Mouse (Mus musculus) Patski (cell line): Measurements from ENCODE around the gene Vav1. TPM values are rescaled to one million over a fixed set of nuclear protein-coding genes. Genes with fewer than 3 reads are reported as not detected.
"Not testable (repeated sequence)": the region's sequence is repeated elsewhere in the genome, so short reads cannot be mapped to it uniquely, and the experiment has no call there.

Experiments
- ATAC-seq: fragments of 100-300 bp; one replicate; pipeline ENCODE4 v1.8.0; 2021
- CTCF ChIA-PET: fragments of 350-600 bp; sonication (Branson Sonifier 250); formaldehyde crosslinking; loops from one replicate; lab custom pipeline; 2022; ENCODE audit warnings: inconsistent platforms; lab: Charles Lee
- POLR2A ChIA-PET: fragments of 350-600 bp; sonication (Branson Sonifier 250); formaldehyde crosslinking; loops from one replicate; lab custom pipeline; 2022; ENCODE audit warnings: antibody characterized with exemption, inconsistent platforms; lab: Charles Lee
- DNase-seq: peaks from one replicate; pipeline ENCODE4 v3.0.0-alpha.2; 2011; ENCODE audit warnings: low read depth, low spot score
- H3K27me3 ChIP-seq: fragments of 371-371 bp; one replicate; pipeline ENCODE4 v1.5.1; 2021
- CTCF ChIP-seq: fragments of 100-300 bp; IDR thresholded peaks from one replicate; pipeline ENCODE4 v1.5.1; 2021
- in situ Hi-C: fragments of 300-500 bp; cut with MboI; formaldehyde crosslinking; loops from 3 replicates; pipeline ENCODE4 v1.11.1; 2018; ENCODE audit warnings: low pct_unique_long_range_greater_than_20kb, mixed read lengths
- polyA plus RNA-seq: library from polyadenylated mRNA; unstranded; gene quantifications from one replicate; pipeline ENCODE4 v1.2.3, GENCODE M21; 2021

Vav1 gene
- polyA plus RNA-seq, 1 experiment from 2014 or later = not detected

DNA sequence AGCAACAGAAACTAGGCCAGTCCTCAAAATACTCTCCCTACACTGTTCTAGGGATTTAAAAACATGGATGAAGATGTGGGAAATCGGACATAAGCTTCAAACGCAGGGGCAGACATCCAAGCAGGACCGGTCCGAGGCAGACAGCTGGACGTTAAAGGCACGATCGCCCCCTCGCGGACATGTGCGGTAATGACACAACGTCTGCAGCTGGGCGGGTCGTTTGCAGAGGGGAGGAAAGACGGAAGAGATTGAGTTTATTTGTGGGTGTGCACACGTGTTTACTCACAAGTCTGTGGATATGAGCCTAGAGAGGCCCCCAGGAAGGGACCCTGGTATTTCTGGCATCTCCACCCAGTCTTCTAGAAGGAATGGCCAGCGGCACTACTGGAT lies 55.9 kb downstream of the Vav1 start:
- CTCF ChIA-PET = interaction anchor here (0.6 to 2.2 kb wide), 25 partner anchors 10 to 285 kb away, joined by 3 to 18 read pairs (median 3); partner anchors contain the start of gene Gpr108
- TF ChIP-seq CTCF = peak; percentile 93
- peaks cover 15% of the 10 kb centered on the region for H3K27me3 ChIP-seq
- in situ Hi-C loops = loop anchor here (5.0 to 10.0 kb wide), 4 partner anchors 47 to 340 kb away; partner anchors contain the start of genes Alkbh7 and Clpp
- ATAC-seq (no peak), DNase-seq (no peak)
- POLR2A ChIA-PET = no interaction called here

DNA sequence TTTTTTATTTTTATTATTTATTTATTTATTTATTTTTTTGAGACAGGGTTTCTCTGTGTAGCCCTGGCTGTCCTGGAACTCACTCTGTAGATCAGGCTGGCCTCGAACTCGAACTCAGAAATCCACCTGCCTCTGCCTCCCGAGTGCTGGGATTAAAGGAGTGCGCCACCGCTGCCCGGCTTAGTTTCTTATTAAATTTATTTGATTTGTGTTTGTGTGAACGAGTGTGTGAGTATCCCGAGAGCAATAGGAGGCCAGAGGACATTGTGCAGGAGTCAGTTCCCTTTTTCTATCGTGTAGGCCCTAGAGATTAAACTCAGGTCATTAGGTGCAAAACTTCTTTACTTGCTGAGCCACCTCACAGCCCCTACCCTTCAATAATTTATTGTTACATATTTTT lies 56.3 kb downstream of the Vav1 start:
- peaks cover 15% of the 10 kb centered on the region for H3K27me3 ChIP-seq
- DNase-seq, ATAC-seq, POLR2A ChIA-PET: not testable (repeated sequence)
- CTCF ChIA-PET = interaction anchor here (0.9 to 2.2 kb wide), 16 partner anchors 19 to 285 kb away, joined by 3 to 18 read pairs (median 4); partner anchors contain the start of gene Gpr108
- in situ Hi-C loops = loop anchor here (10.0 kb wide), 2 partner anchors 240 to 340 kb away; partner anchors contain the start of genes Alkbh7 and Clpp

DNA sequence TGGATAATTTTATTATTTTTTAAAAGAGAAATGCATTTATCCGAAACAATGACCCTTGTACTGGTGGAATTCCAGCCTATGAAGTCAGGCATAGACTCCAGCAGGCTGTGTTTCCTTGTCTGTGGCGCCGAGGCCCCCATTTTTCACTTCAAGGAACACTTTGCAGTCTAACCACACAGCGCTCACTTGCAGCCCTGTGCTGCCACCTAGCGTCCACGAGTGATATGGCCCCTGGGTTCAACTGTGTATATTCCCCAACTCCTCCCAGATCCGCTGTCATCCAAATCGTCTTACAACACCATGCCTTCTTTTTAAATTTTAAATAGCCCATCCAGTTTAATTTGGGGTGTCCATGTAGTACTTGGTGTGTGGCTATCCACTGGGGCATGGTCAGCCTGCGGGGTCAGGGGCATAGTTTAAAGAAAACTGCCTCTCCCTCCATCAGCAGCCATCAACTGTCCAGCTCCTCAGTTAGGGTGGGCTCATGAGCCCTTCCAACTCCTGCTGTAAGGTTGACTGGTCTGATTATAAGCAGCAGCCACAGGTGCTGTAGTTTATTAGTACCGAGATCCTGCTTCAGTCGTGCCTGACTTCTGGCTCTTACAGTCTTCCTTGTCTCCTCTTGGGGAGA lies 56.9 kb downstream of the Vav1 start:
- peak; percentile 34 for DNase-seq
- POLR2A ChIA-PET = interaction anchor here (0.9 kb wide), 1 partner anchor 28 kb away, joined by 3 read pairs; no protein-coding TSS in a partner anchor
- H3K27me3 ChIP-seq = peaks cover 18% of the 10 kb centered on the region
- in situ Hi-C loops = loop anchor here (10.0 kb wide), 2 partner anchors 241 to 341 kb away; partner anchors contain the start of genes Alkbh7 and Clpp
- peak; percentile 88 for ATAC-seq
- peak; percentile 96 for TF ChIP-seq CTCF
- CTCF ChIA-PET = interaction anchor here (0.9 to 2.2 kb wide), 14 partner anchors 23 to 286 kb away, joined by 3 to 18 read pairs (median 4); partner anchors contain the start of gene Gpr108

DNA sequence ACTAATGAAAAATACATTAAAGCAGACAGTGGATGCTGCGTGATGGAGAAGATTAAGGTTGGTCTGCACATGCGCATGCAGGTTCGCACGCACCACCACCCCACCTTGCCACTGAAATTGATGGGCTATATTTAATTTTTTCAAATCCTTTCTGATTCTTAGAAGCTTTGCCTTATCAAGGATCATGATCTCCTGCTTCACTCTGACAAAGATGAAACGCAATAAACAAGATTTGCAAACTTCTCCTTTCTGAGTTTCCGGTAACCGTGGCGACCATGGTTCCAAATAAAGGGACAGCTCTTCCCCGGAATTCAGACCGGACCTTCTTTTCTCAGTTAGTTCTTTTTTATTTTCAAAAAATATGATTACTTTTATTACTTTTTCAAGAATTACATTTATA lies 59.1 kb downstream of the Vav1 start:
- ATAC-seq (no peak), DNase-seq (no peak)
- ChIA-PET CTCF (no interaction called here), POLR2A (no interaction called here)
- H3K27me3 ChIP-seq = peaks cover 18% of the 10 kb centered on the region
- in situ Hi-C loops = loop anchor here (10.0 kb wide), 2 partner anchors 243 to 343 kb away; partner anchors contain the start of genes Alkbh7 and Clpp
- TF ChIP-seq CTCF = no peak

DNA sequence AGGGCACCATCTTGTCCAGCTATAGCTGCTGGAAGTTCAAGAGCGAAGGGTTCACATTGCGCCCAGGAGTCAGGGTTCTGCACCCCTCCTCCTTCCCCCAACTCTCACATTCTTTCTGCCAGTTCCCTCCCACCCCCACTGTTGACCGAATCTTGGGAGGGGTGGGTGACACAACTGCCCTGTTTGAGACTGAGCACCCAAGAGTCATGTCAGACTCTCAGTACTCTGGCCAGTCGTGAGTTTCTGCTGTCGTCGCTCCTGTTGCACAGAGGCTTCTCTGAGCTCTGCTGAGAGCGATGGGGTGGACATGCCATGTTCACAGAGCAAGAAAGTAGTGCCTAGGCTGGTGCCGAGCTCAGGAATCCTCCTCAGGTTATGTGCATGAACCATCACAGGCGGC lies 60.4 kb downstream of the Vav1 start:
- TF ChIP-seq CTCF = no peak
- DNase-seq (no peak), ATAC-seq (no peak)
- H3K27me3 ChIP-seq = peaks cover 23% of the 10 kb centered on the region
- in situ Hi-C loops = loop anchor here (10.0 kb wide), 2 partner anchors 244 to 344 kb away; partner anchors contain the start of genes Alkbh7 and Clpp
- CTCF ChIA-PET = no interaction called here
- POLR2A ChIA-PET = no interaction called here

DNA sequence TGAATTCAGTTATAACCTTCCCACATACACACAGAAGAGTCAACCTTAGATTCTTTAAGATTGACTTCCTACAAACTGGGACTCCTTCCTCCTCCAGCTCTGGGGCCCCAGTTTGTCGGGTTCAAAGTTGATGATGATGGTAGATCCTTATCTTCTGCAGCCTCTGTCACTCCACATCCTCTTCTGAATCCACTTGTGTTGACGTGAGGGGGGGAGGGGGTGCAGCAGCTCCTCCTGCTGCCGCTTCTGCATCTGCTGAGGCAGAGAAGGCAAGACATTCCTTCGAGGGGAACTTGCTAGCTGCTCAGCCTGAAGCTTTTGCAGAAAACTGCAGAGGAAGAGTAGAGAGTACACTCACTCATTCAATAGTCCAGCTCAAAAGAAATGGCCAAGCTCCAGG lies 62.7 kb downstream of the Vav1 start:
- ATAC-seq = no peak
- POLR2A ChIA-PET = interaction anchor here (0.7 kb wide), 1 partner anchor 378 kb away, joined by 3 read pairs; no protein-coding TSS in a partner anchor
- in situ Hi-C loops = no loop called here
- TF ChIP-seq CTCF = no peak
- CTCF ChIA-PET = interaction anchor here (0.9 kb wide), 1 partner anchor 122 kb away, joined by 3 read pairs; no protein-coding TSS in a partner anchor
- no peak for DNase-seq
- peaks cover 23% of the 10 kb centered on the region for H3K27me3 ChIP-seq

DNA sequence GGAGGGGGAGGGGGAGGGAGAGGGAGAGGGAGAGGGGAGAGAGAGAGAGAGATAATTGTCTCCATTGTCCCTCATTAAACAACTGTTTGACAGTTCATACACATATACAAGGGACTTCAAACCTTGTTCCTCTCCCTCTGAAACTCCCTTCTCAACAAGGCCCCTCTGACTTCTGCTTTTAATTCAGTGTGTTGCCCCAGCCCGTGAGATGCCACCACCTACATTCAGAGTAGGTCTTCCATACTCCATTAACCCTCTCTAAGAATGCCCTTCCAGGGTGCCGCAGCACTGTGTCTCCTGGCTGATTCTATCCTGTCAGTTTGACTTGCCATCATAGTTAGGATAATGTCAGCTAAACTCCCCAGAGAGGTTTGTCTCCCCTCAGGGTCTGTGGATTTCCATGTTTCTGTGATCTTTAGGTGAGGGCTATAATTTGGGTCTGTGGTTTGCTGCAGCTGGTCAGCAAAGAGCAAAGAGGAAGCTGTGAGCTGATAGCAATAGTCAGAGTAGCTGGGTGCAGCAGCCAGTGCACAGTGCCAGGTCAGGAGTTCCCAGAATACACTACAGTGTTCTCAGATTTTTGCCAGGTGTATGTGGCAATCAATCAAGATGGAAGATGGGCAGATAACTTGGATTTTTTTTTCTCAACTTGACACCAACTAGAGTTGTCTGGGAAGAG lies 65.3 kb downstream of the Vav1 start:
- no peak for TF ChIP-seq CTCF
- POLR2A ChIA-PET = no interaction called here
- in situ Hi-C loops = no loop called here
- no peak for DNase-seq
- ATAC-seq = no peak
- peaks cover 9% of the 10 kb centered on the region for H3K27me3 ChIP-seq
- CTCF ChIA-PET = no interaction called here

DNA sequence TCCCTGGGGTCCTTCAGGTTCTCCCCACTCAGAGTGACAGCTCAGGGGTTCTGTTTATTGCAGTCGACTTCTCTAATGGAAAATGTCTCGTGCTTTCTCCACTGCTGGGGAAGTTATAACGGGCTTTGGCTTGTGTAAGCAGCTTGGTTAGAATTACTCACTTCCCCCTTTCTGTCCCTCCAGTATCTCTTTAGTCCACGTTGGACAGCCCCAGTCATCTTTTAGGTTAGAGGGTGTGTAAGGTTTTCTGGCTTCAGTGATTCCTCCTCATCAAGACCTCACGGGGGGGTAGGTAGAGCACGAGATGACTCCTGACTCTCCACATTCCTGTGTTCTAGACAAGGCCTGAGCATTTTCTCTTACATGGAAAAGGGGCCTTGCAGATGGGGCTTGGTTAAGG lies 68.1 kb downstream of the Vav1 start:
- TF ChIP-seq CTCF = no peak
- in situ Hi-C loops = no loop called here
- DNase-seq (no peak), ATAC-seq (no peak)
- H3K27me3 ChIP-seq = peaks cover 5% of the 10 kb centered on the region
- ChIA-PET POLR2A (no interaction called here), CTCF (no interaction called here)

DNA sequence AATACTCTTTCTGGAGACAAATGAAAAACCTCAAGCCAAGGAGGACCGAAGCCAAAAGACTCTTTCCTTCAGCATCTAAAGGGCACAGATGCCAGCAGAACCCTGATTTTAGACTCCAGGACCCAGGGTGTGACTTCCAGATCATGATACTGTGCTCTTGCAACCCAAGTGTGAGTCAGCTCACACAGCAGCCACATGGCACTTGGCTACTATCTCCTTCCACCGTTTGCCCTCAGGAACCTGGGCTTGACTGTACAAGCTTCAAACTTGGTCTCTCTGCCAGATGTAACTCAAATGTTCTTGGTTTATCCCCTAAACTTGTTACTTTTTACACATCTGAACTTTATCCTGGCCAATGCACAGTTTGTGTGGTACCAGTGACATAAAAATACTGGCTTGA lies 68.9 kb downstream of the Vav1 start:
- H3K27me3 ChIP-seq = peaks cover 5% of the 10 kb centered on the region
- ChIA-PET POLR2A (no interaction called here), CTCF (no interaction called here)
- in situ Hi-C loops = no loop called here
- no peak for ATAC-seq
- TF ChIP-seq CTCF = no peak
- no peak for DNase-seq

DNA sequence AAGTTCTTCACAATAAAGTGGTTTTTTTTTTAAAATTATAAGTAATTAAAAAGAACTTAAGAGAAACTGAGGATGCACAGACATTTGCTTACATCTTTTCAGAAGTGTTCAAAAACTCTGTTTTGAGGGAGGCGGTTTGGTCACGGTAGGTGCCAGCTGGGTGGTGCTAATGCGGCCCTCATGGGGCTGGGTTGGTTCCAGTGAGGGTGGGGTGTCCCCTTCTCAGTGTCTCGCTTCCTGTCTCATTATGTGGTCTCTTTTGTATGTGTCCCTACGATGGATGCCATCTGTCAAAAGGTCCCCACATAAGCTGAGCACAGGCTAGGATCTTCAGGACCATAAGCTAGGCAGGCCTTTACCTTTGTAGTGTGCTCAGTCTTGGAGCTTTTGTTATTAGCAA lies 70.2 kb downstream of the Vav1 start:
- in situ Hi-C loops = no loop called here
- POLR2A ChIA-PET = no interaction called here
- CTCF ChIA-PET = no interaction called here
- no peak for DNase-seq
- H3K27me3 ChIP-seq = no peaks in the 10 kb centered on the region
- TF ChIP-seq CTCF = no peak
- no peak for ATAC-seq

DNA sequence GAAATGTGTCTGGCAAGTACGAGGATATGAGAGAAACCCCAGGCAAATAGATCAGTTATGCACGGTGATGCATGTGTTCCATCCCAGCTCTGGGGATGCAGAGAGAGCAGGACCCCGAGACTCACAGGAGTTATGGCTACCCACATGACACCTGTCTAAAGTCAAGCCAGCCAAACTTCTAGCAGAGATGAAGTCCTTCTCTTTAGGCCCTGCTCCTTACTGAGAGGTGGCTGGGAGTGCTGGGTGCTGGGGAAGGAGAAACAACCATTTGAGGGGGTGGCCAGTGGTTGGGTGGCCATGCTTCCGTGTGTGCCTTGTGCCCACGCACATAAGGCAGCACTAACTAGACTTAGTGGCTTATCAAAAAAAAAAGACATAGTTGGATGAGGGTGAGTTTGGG lies 71.3 kb downstream of the Vav1 start:
- no peaks in the 10 kb centered on the region for H3K27me3 ChIP-seq
- ChIA-PET CTCF (no interaction called here), POLR2A (no interaction called here)
- ATAC-seq = no peak
- TF ChIP-seq CTCF = no peak
- no peak for DNase-seq
- in situ Hi-C loops = no loop called here
